Mouse (Mus musculus): ENCODE results near the gene Tbc1d13.

DNA sequence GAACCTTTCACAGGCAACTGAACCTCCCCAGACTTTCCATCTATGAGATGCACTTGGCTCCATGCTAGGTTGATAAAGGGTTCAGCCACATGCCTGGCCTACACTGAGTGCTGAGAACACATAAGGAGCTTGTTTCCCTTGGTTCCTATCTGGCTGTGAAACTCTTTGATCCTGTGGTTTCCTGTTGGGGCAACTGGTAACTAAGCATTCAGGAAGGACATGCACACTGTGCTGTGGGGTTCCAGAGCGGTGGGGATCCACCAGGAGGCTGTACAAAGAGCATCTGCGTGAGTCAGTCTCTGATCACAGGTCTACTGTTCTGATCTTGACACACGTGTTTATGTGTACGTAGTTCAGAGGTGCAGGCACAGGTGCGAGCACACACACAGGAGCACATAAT is 21.0 kb upstream of the Tbc1d13 start:
- no peak for TF ChIP-seq POLR2A (IDR thresholded peaks at IDR 0.05; ENCODE audit: extremely low read depth, insufficient read depth, low read length)
- TF ChIP-seq CTCF (IDR thresholded peaks at IDR 0.05; ENCODE audit: low read depth, low read length): no peak

Data from liver, adult 2 months (tissue).